ENCODE assay signal across 26 mouse cellular contexts in the genomic region with DNA sequence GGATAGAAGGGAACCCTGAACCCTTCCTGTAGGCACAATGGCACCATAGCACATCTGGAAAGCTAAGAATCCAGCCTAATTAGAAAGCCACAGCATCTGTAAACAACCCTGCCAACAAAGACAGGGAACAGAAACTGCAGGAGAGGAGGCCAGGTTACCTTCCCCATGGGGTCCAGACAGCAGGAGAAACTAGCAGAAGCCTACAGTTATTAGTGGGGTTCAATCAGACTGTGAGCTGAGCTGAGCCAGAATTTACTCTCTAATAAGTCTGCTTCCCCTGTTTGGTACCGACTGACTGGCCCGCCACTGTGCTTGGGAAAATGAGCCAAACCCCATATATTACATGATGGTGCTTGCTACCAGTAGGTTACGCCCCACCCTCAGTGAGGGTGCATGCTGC. TPM values are rescaled to one million over a fixed set of nuclear protein-coding genes. Genes with fewer than 3 reads are reported as not detected.
"Had no signal": no experiment of that assay in that cellular context is flagged by ENCODE, and none has a peak within 500 bp of the region (broad histone marks: within the 10 kb centered on the region; RNA-seq: fewer than 3 reads in every experiment).

No protein-coding gene starts in this region.

- H3K4me3 ChIP-seq: kidney, embryonic 15.5 days; left cerebral cortex, adult 2 months; limb, embryonic 12.5 days; limb, embryonic 15.5 days; neural tube, embryonic 12.5 days; neural tube, embryonic 15.5 days had no signal

- H3K36me3 ChIP-seq: kidney, embryonic 15.5 days; limb, embryonic 12.5 days; limb, embryonic 15.5 days; neural tube, embryonic 12.5 days; neural tube, embryonic 15.5 days had no signal

- H3K27me3 ChIP-seq: kidney, embryonic 15.5 days; limb, embryonic 12.5 days; limb, embryonic 15.5 days; neural tube, embryonic 12.5 days; neural tube, embryonic 15.5 days had no signal

- H3K9ac ChIP-seq: kidney, embryonic 15.5 days; limb, embryonic 12.5 days; limb, embryonic 15.5 days; liver, embryonic 14.5 days; liver, postnatal 0 days; lung, embryonic 14.5 days; neural tube, embryonic 12.5 days; neural tube, embryonic 15.5 days had no signal

- H3K9me3 ChIP-seq: kidney, embryonic 15.5 days; limb, embryonic 15.5 days; neural tube, embryonic 12.5 days; neural tube, embryonic 15.5 days had no signal

- H3K27ac ChIP-seq: kidney, embryonic 15.5 days; left cerebral cortex, adult 2 months; limb, embryonic 12.5 days; limb, embryonic 15.5 days; liver, embryonic 14.5 days; neural tube, embryonic 12.5 days; neural tube, embryonic 15.5 days; stomach, postnatal 0 days had no signal

- DNase-seq: kidney, adult 8-10 months; kidney, postnatal 10 days; kidney, postnatal 36 days; layer of hippocampus, postnatal 36 days; left cerebral cortex, postnatal 4 days; liver, postnatal 0 days; lung, embryonic 14.5 days; lung, postnatal 36 days; midbrain, embryonic 14.5 days; right cerebral cortex, adult 18-20 months; right cerebral cortex, postnatal 14 days; right cerebral cortex, postnatal 4 days; spleen, adult 18-20 months; thymus, adult 2 months; thymus, postnatal 14 days had no signal

- ATAC-seq: liver, postnatal 0 days; lung, postnatal 0 days had no signal

- H3K4me2 ChIP-seq: kidney, embryonic 15.5 days; limb, embryonic 12.5 days; limb, embryonic 15.5 days; liver, embryonic 11.5 days; lung, embryonic 14.5 days; midbrain, embryonic 11.5 days; neural tube, embryonic 12.5 days; neural tube, embryonic 15.5 days had no signal

RNA-seq across cellular contexts. Expression of gene Txk, which starts 58.8 kb away (rescaled TPM):
- polyA plus RNA-seq: limb, embryonic 12.5 days; liver, embryonic 11.5 days; lung, embryonic 14.5 days; midbrain, embryonic 11.5 days had no signal
